Mouse (Mus musculus) WW6 (cell line): ENCODE measurements at regions not wholly inside any gene's neighbourhood (a gene's known extent, or its start where the extent isn't known, plus 50 kb on each side); places are given as distances from the start of the nearest gene placed in this dataset.

Experiments
- DNase-seq: peaks from one replicate; pipeline ENCODE4 v3.0.0-alpha.2; 2013; ENCODE audit warnings: low read depth, low spot score

GRCm38 (mm10) chr11:25157135-25157860 lies 1053.3 kb downstream of the 5730522E02Rik start:
- DNase-seq: no peak

- DNase-seq: no peak
These were observed 1052.7 kb downstream of the 5730522E02Rik start for GRCm38 (mm10) chr11:25157861-25158245.

- no peak for DNase-seq
These were observed 1051.7 kb downstream of the 5730522E02Rik start for GRCm38 (mm10) chr11:25158884-25159283.

GRCm38 (mm10) chr11:25167939-25168338 lies 1042.6 kb downstream of the 5730522E02Rik start:
- no peak for DNase-seq

GRCm38 (mm10) chr11:25171048-25171447 lies 1039.5 kb downstream of the 5730522E02Rik start:
- no peak for DNase-seq
